Mouse (Mus musculus) heart, embryonic 14.5 days (tissue): ENCODE data around the gene Gsto2. TPM values are rescaled to one million over a fixed set of nuclear protein-coding genes. Genes with fewer than 3 reads are reported as not detected.

ENCODE experiments used
- ATAC-seq: fragments of 200-750 bp; cut with Nextera tagmentation; 2 replicates; pipeline ENCODE4 v1.8.0; 2017; ENCODE audit warnings: low read depth, moderate TSS enrichment; ENCODE audit not compliant: insufficient number of reproducible peaks, insufficient read depth, low FRiP score
- H3K27ac ChIP-seq, 2 experiments: fragments of 200-500 bp in 1 of 2; fragments of 300-500 bp in 1 of 2; sonication (generic) in 1 of 2; replicated peaks in 1 of 2; 2 replicates each; pipeline ENCODE4 v1.5.1; 2012 to 2014; ENCODE audit warnings: low read depth in 2 of 2, low read length in 2 of 2, control low read depth in 1 of 2, mild to moderate bottlenecking in 1 of 2, mixed read lengths in 1 of 2; ENCODE audit not compliant: control insufficient read depth in 1 of 2, insufficient read depth in 1 of 2
- H3K27me3 ChIP-seq: fragments of 300-500 bp; sonication (generic); 2 replicates; pipeline ENCODE4 v1.6.1; 2014; ENCODE audit warnings: mild to moderate bottlenecking, low read length, control low read depth; ENCODE audit not compliant: control insufficient read depth, insufficient read depth
- H3K36me3 ChIP-seq: fragments of 300-500 bp; sonication (generic); 2 replicates; pipeline ENCODE4 v1.6.1; 2014; ENCODE audit warnings: mild to moderate bottlenecking, control low read depth, low read length, mixed read lengths; ENCODE audit not compliant: control insufficient read depth, insufficient read depth
- H3K4me1 ChIP-seq, 2 experiments: fragments of 200-500 bp in 1 of 2; fragments of 300-500 bp in 1 of 2; sonication (generic) in 1 of 2; 2 replicates each; pipeline ENCODE4 v1.6.1; 2012 to 2014; ENCODE audit warnings: low read length in 2 of 2, control low read depth in 1 of 2, mixed read lengths in 1 of 2; ENCODE audit not compliant: control insufficient read depth in 2 of 2, insufficient read depth in 2 of 2
- H3K4me2 ChIP-seq: fragments of 300-500 bp; sonication (generic); 2 replicates; pipeline ENCODE4 v1.6.1; 2014; ENCODE audit warnings: mild to moderate bottlenecking, low read length
- H3K4me3 ChIP-seq, 2 experiments: fragments of 200-500 bp in 1 of 2; fragments of 300-500 bp in 1 of 2; sonication (generic) in 1 of 2; 2 replicates each; pipeline ENCODE4 v1.5.1; 2012 to 2014; ENCODE audit warnings: low read length in 2 of 2, mild to moderate bottlenecking in 2 of 2, control low read depth in 1 of 2, low read depth in 1 of 2, moderate library complexity in 1 of 2; ENCODE audit not compliant: control insufficient read depth in 1 of 2, insufficient read depth in 1 of 2
- H3K9ac ChIP-seq: fragments of 300-500 bp; sonication (generic); 2 replicates; pipeline ENCODE4 v1.6.1; 2014; ENCODE audit warnings: mild to moderate bottlenecking, low read length
- H3K9me3 ChIP-seq: fragments of 300-500 bp; sonication (generic); 2 replicates; pipeline ENCODE4 v1.6.1; 2016; ENCODE audit warnings: low read length, control low read depth; ENCODE audit not compliant: control insufficient read depth
- WGBS: fragments of 180-500 bp; shearing (Covaris S2); extraction: QIAGEN DNeasy Blood & Tissue Kit; methylation state at CpG from one replicate; pipeline ENCODE4 v1.1.7; 2014; 5-methylcytosine and 5-hydroxymethylcytosine counted together
- polyA plus RNA-seq: library from polyadenylated mRNA; unstranded; fragments of >200 nt; fragmentation: Nextera tagmentation; extraction: Ambion mirVana; gene quantifications from 2 replicates; pipeline ENCODE4 v1.2.1, GENCODE M21; 2014

Gsto2 gene
- polyA plus RNA-seq, 1 experiment from 2014 or later, result 2.3 TPM

DNA sequence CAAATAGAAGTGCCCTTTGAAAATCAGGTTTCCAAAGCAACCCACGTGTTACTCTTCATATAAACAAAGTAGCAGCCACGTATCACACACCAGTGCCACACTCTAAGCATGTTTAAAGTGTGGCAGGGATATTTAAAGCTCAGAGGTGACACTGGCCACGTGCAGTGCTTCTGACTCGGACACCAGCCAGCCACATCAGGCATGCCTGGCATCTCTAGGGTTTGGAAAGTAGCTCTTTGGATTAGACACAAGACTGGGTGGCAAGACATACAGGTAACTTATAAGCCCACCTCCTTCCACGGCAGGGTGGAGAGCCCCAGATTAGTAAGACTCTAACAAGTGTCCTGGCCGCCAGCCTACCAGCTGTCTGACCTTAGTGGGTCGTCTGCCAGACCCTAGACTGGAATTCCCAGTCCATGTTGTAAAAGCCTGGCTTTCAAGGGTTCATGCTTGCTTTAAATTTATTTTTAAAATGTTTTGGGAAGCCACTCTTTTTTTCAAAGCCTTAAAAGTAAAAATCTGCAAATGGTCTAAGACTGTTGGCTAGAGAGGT, 19.9 kb downstream of the Gsto2 start:
- ATAC-seq, result peak; percentile 65
- peak overlapping the region; percentile 34 to 70 for H3K27ac ChIP-seq

DNA sequence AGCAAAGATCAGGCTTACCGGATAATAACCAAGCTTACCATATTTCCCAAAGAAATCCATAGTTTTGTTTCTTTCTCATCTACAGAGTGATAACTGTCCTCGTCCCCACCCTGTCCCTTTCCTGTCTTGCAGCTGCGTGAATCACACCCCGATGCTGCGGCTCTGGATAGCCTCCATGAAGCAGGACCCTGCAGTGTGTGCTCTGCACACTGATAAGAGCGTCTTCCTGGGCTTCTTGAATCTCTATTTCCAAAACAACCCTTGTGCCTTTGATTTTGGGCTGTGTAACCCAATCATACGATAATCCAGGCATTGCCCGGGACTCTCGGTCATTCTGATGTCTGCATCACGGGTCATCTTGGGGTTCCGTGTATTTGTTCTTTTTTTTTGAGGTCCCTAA, 20.6 kb downstream of the Gsto2 start:
- H3K4me2 ChIP-seq, result peak overlapping the region; percentile 11; the same call in 1 of the 2 replicates
- H3K27me3 ChIP-seq, result no peaks in the 10 kb centered on the region
- H3K36me3 ChIP-seq, result no peaks in the 10 kb centered on the region
- ATAC-seq, result no peak
- peak overlapping the region; percentile 34 to 70; a peak in 3 of 4 replicates for H3K27ac ChIP-seq
- no peak overlapping the region for H3K4me3 ChIP-seq
- no peaks in the 10 kb centered on the region for H3K9me3 ChIP-seq
- peaks cover 32 to 33% of the 10 kb centered on the region in 2 experiments for H3K4me1 ChIP-seq
- H3K9ac ChIP-seq, result no peak overlapping the region
- 44% methylated on average over 11 of the region's 11 CpGs for WGBS

More for the DNA sequence above, 19.9 kb downstream of the Gsto2 start:
- Histone ChIP-seq H3K27me3 (no peaks in the 10 kb centered on the region), H3K36me3 (no peaks in the 10 kb centered on the region), H3K9me3 (no peaks in the 10 kb centered on the region), H3K4me2 (peak overlapping the region; percentile 11; the same call in 1 of the 2 replicates), H3K9ac (peak overlapping the region; percentile 2; the same call in 1 of the 2 replicates), H3K4me3 (no peak overlapping the region), H3K4me1 (peaks cover 29% of the 10 kb centered on the region in 2 experiments)
- 21% methylated on average over 7 of the region's 7 CpGs for WGBS

DNA sequence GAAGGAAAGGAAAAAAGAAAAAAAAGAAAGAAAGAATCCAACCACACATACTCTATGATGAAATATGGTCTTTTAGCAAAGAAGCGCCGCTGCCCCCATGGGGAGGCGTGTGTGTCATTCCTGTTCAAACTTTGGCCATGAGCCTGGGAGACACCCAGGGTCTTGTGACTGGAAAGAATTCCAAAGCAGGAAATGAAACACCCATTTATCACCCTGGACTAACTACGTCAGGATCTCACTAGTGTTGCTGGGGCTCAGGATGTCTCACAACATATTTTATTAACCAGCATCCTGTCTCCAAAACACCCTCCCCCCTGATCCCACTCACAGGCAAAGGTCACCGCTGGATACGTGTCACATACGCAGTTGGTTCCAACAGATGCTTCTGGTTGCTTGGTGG, 21.3 kb downstream of the Gsto2 start:
- Histone ChIP-seq H3K9me3 (no peaks in the 10 kb centered on the region), H3K4me3 (no peak overlapping the region), H3K9ac (no peak overlapping the region), H3K27ac (no peak overlapping the region), H3K27me3 (no peaks in the 10 kb centered on the region), H3K36me3 (no peaks in the 10 kb centered on the region), H3K4me2 (no peak overlapping the region), H3K4me1 (peaks cover 39% of the 10 kb centered on the region in 2 experiments)
- ATAC-seq, result no peak
- 62% methylated on average over 7 of the region's 7 CpGs for WGBS

DNA sequence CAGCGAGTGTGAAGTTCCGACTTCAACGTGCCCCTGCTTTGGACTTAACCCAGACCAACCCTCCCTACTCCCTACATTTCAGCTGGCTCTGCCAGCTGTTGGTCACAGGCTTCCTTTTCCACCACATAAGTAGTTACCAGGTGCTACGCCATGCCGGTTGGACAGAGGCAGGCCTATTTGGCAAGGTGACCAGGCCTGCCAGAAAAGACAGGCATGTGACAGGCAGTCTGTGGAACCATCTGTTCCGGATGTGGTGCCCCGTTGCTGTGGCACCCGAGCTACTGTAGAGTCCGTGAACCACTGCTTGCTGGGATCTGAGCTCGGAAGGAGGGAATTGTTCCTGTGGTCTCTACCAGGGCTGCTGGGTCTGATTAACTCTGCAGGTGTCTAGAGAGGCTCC, 22.1 kb downstream of the Gsto2 start:
- Histone ChIP-seq H3K9ac (no peak overlapping the region), H3K36me3 (no peaks in the 10 kb centered on the region), H3K4me1 (peaks cover 46 to 47% of the 10 kb centered on the region in 2 experiments), H3K9me3 (no peaks in the 10 kb centered on the region), H3K27ac (0 out of 4 replicates have a peak overlapping the region, but pooled peaks of 1 of the 2 experiments have one; percentile 28), H3K27me3 (no peaks in the 10 kb centered on the region), H3K4me2 (no peak overlapping the region), H3K4me3 (no peak overlapping the region)
- WGBS, result 89% methylated on average over 10 of the region's 10 CpGs
- ATAC-seq, result no peak

DNA sequence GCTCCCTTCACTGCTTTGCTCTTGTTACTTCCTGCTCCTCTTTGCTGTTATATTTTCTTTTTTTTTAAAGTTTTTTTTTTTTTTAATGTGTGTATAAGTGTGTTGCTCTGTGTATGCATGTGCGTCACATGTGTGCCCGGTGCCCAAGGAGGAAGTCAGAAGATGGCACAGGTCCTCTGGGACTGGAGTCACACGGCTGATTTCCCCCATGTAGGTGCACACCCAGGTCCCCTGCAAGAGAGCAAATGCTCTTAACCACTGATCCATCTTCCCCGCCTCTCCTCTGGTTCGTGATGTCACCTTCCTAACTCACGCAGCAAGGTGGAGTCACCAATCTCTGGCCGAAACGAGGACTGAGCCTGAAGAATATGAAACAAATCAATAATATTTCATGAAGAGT, 22.7 kb downstream of the Gsto2 start:
- no peaks in the 10 kb centered on the region for H3K27me3 ChIP-seq
- H3K9ac ChIP-seq, result no peak overlapping the region
- peaks cover 50 to 53% of the 10 kb centered on the region in 2 experiments for H3K4me1 ChIP-seq
- no peak overlapping the region for H3K4me2 ChIP-seq
- H3K36me3 ChIP-seq, result peaks cover 3% of the 10 kb centered on the region
- H3K9me3 ChIP-seq, result no peaks in the 10 kb centered on the region
- no peak overlapping the region for H3K27ac ChIP-seq
- 92% methylated on average over 8 of the region's 8 CpGs for WGBS
- no peak overlapping the region for H3K4me3 ChIP-seq
- ATAC-seq, result no peak

DNA sequence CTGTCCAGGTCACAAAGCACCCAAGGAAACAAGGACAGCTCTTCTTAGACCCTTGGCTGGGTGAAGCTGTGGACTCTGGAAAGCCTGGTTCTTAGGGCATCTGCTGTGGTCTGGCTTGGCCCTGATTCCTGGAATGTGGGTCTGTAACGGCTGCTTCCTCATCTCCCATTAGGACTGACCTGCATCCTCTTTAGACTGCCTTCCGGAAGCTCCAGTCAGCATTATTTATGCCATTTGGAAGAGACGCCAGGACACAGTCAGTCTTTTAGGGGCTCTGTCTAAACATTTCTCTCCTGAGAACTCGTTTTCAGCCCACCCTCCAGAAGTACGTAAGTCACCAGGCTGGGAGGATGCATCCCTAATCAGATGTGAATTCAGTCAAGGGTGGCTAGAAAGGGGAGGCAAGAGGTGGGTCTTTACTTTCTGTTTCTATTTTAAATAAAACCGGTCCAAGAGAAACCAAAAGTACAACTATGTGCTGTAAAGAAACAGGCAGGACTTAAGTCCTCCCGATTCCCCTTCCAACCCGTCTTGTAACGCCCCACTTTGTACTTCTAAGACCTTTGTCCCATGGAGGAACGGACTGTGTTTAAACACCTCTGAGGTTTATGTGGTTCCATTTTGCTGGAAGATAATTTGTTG, 25.3 kb downstream of the Gsto2 start:
- Histone ChIP-seq H3K27me3 (no peaks in the 10 kb centered on the region), H3K9ac (no peak overlapping the region), H3K36me3 (peaks cover 28% of the 10 kb centered on the region), H3K4me3 (no peak overlapping the region), H3K4me2 (no peak overlapping the region), H3K9me3 (no peaks in the 10 kb centered on the region), H3K27ac (peak overlapping the region in 1 of 2 experiments; percentile 24; a peak in 2 of 4 replicates), H3K4me1 (peaks cover 37 to 44% of the 10 kb centered on the region in 2 experiments)
- WGBS, result 66% methylated on average over 10 of the region's 10 CpGs
- ATAC-seq, result no peak

DNA sequence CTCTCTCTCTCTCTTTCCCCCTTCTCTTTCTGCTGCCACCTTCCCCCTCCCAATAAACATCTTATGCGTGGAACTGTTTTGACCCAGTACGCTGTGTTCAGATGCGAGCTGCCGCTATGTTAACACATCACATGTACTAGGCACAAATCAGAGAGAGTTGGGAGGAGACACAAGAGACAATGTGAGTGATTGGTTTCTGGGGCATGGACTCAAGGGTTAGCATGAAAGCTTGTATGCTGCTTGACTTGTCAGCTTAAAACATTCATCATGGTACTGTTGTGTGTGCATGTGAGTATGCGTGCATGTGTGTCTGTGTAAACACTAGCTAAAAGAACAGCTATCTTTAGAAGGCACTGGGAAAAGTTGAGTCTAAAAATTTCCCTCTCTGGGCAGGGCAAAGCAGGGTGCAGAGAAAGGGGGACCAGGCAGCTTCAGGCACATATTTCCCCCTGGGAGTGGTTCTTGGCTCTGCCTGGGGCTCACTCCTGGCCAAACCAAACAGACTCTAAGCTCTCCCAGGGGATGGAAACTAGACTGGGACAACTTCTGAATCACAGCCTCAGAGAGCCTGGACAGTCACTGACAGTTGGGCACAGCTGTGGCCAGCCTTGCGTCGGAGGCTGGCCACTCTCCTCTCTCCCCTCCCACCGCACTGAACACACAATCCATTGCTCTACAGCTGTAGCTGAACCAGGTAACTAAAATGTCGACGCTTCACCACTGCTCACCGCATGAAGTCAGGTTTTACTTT, 26.4 kb downstream of the Gsto2 start:
- H3K27ac ChIP-seq, result peak overlapping the region; percentile 8 to 12; a peak in 1 of 4 replicates
- H3K9ac ChIP-seq, result no peak overlapping the region
- H3K9me3 ChIP-seq, result no peaks in the 10 kb centered on the region
- H3K4me2 ChIP-seq, result no peak overlapping the region
- no peak overlapping the region for H3K4me3 ChIP-seq
- H3K36me3 ChIP-seq, result peaks cover 40% of the 10 kb centered on the region
- WGBS, result 64% methylated on average over 11 of the region's 11 CpGs
- peaks cover 28 to 33% of the 10 kb centered on the region in 2 experiments for H3K4me1 ChIP-seq
- peak; percentile 31; the same call in 1 of the 2 replicates for ATAC-seq
- no peaks in the 10 kb centered on the region for H3K27me3 ChIP-seq
